Mouse (Mus musculus) skeletal muscle tissue, adult 2 months (tissue): ENCODE results near the gene Ica1.

ENCODE experiments used
- DNase-seq: peaks from one replicate; pipeline ENCODE4 v3.0.0-alpha.2; 2012; ENCODE audit warnings: low read depth, low spot score

Ica1 gene

DNA sequence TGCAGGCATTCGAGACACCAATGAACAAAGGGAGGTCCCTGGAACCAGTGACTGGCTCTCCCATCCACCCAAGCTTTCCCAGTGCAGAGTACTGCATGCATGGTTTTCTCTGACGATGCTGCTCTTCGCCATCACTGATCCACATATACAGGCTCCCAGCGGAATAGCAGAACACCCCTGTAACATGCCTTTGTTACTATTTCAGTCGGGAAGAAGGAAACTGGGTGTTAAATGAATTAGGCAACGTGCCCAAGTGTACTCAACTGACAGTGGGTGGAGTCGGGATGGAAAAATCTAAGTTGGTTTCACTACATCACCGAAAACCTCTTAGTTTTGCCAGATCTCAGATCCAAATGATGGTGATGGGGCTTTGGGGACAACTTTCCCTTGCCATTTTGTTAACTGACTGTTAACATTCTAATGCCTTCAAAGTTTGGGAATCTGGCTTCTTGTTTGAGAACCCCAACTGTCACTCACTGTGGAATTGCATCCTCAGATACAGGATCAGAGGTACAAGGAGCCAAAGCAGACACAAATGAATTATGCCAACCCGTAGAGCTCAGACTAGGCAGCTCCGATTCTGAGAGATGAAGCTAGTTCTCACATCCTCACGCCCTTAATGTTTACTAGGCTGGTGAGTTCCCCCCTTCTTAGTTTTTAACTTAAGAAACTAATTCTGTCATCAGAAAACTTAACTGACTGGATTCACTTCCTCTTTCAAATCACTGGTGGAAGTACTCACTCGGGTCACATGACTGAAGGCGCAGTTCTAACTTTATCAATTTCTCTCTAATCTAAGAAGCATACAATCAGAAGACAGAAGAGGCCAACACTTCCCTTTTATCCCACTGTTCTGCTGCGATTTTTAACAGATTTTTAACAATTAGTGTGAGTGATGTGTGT is 91.4 kb downstream of the Ica1 start:
- peak; percentile 52 for DNase-seq

DNA sequence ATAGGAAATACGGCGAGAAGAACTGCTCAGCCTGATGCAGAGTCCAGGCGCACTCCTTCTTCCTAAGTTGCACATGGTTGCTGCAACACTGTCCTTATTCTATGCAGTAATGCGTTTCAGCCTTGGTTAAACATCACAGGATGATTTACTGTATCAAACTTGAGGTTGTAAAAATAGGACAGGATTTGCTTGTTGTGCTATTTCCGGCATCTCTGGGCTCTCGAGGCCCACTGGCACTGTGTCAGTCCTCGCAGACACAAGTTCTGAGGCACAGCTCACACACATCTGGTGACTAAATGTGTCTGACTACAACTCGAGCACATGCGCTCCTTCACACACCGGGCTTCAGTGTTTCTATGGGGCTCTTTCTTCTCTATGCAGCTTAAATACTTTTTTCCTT is 94.9 kb downstream of the Ica1 start:
- DNase-seq = no peak

DNA sequence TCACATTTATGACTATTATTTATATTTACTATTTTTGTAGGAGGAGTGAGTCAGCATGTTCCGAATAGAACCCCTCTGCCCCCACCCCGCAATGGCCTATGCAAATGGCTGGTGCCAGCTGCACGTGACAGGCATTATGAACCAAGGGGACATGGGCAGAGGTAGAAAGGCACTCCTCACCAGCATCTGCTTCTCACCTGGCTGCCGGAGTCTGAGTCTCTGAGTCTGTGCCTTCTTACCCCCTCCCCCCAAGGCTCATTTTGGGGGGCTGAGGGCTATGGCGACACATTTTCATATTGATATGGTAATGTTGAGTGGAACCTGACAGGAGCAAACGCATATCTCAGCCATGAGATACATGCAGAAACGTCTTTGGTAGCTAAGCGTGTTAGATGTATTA is 97.4 kb downstream of the Ica1 start:
- DNase-seq = no peak

DNA sequence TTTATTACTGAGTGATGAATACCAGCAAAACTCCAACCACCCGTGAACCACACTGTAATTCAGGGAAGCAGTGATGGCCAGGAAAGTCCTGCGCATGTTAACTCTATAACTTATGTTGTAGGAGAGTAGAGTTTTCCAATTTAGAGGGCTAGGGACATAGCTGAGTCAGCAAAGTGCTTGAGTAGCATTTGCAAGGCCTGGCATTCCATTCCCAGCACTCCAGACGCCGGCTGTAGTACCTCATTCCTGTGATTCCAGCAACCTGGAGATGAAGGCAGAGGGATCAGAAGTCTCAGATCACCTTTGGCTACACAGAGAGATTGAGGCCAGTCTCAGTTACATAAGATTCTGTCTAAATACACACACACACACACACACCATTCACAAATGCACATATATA is 105.3 kb downstream of the Ica1 start:
- DNase-seq = no peak

DNA sequence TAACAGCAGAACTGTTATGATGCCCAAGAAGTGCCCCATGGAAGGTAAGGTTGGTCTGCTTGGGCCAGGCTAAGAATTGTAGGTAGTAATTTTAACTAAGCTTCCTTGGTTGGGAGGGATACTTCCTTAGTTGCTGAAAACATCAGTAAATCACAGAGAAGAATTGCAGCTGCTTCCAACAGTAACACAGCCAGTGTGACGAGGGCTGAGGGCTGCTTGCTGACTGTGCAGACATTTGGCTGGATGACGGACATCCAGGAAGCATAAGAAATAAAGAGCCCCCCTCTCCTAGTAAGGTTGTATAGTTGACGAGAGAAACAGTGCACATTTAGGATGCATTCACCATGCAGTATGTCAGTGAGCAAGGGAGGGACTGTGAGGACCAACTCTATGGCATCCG is 108.9 kb downstream of the Ica1 start:
- no peak for DNase-seq

DNA sequence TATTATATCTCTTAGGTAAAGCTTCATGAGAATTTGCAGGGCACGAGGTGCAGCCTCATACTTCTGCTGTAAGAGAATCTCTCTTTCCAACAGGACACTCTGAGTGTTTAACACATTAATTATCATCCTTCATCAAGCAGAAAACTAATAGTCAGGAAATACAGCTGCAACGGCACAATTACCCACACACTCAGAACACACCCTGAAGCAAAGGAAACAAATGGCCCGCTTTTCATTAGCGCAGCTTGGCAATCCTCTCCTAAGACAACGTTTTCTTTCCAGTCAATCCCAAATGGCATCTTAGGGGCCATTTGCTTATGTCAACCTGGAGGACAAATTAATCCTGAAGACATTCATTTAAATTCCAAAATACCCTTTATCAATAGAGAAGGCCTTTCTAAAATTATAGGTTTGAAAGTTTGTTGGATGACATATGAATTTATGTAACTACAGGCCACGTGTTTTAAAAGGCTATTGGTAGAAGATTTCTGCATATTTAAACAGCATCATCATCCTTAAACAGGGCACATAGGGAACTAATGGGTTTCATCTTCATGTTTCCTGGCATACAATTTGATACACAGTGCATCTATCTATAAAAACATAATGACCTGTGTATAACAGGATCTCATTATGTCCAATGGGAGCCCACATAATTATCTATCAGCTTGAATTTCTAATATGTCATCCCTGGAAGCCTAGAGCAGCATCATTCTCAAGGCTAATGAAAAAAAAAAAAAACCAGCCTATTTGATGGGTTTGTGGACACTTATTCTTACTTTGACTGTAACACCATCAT is 110.1 kb downstream of the Ica1 start:
- no peak for DNase-seq

DNA sequence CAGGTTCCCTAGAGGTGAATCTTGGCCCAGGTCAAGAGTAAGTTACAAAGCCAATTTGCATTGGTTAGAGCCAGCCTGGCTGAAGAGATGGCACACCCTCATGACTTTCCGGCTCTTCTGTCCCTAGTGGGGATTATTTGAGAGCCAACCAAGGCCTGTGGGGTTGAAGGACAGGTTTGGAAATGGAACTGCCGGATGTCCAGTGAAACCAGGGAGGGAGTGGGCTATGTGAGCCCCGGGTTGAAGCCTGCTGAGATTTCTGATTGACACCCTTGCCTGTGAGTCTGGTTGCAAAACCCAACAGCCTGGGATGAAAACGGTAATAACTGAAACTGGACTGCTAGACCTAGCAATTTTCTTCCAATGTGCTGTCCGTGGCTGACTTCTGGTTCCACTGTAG is 112.5 kb downstream of the Ica1 start:
- no peak for DNase-seq

DNA sequence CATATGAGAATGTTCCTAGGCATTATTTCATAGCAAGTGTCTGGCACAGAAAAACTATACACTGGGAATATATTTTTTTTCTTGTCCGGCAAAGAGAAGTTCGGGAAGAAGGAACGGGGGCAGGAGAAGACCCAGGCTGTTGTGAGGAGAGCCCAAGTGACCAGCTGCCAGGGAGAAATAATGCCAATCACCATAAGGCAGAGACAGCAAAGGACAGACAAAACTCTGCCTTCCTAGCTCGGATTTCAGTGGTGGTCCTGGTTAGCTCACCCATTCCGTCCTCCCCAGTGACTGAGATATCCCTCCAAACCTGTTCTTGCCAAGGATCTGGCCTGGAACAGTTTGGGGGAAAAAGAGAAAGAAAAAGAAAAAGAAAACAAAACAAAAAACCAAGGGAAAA is 113.3 kb downstream of the Ica1 start:
- no peak for DNase-seq

DNA sequence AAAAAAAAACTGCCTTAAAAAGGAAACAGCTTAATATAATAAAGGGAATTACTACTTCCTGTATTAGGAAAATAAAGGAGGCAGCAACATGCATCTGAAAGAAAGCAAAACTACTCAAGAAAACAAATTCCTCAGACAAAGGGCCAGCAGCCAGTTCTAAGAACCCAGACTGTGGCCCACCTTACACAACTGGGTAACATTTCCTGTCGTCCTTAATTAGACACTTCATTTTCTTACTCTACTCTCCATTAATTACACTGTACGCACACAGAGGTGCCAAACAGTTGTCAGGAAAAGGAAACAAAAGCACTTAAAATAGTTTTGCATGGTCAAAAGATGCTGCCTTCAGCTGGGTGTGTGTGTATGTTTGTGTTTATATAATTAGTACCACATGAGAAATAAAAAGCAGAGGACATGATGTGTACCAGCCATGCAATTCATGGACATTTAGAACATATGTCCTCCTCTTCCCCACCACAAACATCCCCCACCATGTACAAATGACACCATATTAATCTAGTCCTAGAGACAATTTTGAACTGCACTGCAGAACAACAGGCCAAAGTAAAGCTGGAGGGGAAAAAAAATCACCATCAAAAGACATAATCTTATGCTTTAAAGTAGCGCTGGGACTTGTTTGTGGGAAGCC is 115.1 kb downstream of the Ica1 start:
- DNase-seq = no peak

DNA sequence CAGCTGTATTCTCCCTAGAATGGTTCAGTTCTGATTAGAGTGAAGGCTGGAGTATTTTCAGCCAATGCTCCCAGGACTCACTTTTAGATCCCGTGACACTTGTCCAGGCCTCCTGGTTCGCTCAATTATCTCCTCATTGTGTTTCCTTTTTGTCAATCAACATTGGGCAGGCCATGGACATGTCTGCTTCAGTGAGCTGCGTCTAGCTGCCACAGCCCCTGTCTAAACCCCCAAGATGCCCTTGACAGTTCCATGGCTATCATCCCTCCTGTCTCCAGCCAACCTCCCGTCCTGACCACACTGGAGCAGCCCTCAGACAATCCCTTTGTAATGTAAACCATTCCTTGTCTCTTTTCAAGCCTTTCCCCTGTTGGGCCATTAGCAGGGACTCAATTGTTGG is 116.9 kb downstream of the Ica1 start:
- DNase-seq = no peak

DNA sequence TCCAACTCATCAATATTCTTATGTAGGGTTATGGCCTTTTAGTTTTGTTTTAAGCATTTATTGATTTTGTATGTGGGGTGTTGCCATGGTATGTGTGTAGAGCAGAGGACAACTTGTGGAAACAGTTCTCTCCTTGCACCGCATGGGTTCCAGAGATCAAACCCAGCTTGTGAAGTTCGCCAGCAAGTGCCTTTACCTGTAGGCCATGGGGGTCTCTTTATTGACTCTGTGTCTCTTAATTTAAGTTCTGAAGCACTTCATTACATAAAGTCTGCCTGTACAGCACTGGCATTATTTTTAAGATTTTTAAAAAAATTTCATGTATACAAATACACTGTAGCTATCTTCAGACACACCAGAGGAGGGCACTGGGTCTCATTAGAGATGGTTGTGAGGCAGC is 118.2 kb downstream of the Ica1 start:
- DNase-seq = no peak

DNA sequence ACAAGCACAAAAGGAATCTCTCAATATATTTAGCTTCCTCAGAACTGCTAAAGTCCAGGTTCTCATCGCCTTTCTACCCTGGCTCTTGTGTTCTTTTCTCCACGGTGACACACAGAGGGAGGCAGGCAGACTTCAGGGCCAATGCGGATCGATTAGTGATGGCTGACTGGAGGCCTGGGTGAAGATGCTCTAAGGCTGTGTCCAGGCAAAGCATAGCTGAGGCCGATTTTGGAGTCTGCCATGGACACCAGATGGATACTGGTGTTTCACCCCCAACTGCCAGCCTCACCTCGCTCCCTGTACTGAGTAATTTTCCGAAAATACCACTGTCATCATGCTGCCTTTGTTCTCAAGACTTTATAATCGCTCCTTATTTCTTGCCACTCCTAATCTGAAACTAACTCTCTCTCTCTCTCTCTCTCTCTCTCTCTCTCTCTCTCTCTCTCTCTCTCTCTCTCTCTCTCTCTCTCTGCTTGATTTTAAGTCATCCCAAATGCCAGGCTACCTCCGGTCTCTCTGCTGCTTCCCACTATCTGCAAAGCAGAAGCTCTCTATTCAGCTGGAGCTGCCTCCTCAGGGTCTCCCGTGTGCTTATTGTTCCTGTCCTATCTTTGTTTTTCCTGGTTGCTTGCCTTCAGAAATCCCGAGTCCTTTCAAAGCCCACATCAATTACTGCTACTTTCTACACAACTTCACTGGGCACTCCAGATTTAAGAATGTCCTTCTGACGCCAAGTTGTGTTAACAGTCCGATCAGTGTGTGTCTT is 118.9 kb downstream of the Ica1 start:
- DNase-seq = no peak

DNA sequence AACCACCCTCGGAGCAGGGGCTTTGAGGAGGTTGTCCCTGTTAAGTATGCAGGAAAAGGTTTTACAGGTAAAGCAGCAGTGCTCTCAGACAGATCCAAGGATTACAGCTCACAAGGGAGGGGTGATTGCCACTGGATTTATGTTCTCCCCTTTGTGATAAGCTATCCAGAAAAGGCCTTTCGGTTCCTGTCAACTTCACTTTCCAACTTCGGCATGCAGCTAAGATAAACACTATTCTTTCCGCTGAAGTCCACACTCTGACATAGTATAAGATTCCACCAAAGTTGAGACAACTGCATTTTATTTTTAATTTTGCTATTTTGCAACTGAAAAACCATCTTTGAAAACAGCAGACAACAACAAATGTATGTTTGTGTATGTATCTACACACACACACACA is 119.9 kb downstream of the Ica1 start:
- DNase-seq = no peak

DNA sequence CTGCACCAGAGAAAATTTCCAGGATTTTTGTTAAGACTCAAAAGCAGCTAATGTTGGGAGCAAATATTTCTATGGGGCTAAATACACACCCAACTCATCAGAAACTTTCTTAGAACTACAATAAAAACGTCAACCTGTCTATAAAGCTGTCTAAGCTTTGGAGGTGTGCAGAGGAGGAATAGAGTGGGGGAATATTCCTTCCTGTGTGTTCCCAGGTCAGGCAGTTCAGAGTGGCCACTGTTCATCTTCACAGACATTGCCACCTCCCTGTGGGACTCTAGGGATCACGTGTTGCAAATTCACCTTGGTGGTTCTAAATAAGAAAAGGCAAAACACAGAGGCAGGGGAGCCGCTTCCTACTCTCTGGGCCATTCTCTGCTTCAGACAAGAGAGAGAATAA is 120.8 kb downstream of the Ica1 start:
- no peak for DNase-seq

DNA sequence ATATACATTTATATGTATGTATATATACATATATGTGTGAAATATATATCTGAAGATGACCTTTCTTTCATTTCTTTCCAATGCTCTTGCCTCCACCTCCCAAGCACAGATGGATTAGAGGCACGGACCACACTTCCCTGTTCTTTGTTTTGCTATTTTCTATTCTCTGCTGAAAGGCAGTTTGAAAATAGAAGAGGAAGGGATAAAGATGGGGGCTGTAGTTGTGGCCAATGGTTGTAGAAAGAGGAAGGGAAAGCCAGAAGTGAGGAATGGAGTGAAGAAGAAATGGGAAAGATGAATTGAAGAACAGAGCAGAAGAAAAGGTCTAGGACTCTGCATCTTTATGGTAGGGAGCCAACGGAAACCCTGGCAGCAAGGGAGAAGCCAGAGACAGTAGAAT is 122.8 kb downstream of the Ica1 start:
- DNase-seq = no peak

DNA sequence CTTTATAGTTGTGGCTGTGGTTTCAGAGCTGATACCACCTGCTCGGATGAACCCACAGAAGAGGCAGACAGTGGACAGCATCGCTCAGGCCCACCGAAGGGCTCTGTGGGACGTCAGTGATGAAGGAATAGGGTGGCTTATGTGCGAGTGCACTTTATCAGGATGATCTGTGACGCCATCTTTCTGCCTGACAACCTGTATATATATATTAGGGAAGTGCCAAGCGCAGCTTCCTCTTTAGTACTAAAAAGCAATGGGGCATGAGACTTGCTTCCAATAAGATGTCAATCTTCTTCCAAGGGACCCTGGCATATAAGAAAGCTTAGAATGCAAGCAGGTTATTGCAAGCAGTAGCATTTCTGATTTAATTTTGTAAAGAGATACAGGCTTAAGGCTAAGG is 127.9 kb downstream of the Ica1 start:
- DNase-seq = no peak

DNA sequence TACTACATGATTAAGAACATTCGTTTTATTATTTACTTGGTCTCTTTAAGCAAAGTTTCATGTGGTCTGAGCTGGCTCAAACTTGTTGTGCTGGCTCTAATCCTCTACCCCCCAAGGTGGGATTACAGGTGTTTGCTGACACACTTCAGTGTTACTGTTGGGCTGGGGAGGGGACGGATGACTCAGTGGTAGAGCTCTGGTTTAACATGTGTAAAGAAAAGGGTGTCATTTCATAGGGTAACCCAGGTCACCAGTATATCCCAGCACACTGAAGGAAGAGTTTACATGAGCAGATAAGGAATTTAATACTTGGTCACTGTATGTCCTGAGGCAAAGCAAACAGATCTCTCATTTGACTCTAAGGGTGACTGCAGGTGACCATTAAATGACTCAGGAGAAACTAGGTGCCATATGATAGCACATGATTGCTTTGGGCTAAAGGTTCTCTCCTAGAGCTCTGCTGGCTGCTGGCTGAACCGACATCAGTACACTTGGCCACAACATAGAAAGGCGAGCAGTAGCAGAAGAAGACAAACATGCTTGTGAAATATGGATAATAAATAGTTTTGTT is 128.9 kb downstream of the Ica1 start:
- DNase-seq = peak; percentile 38

DNA sequence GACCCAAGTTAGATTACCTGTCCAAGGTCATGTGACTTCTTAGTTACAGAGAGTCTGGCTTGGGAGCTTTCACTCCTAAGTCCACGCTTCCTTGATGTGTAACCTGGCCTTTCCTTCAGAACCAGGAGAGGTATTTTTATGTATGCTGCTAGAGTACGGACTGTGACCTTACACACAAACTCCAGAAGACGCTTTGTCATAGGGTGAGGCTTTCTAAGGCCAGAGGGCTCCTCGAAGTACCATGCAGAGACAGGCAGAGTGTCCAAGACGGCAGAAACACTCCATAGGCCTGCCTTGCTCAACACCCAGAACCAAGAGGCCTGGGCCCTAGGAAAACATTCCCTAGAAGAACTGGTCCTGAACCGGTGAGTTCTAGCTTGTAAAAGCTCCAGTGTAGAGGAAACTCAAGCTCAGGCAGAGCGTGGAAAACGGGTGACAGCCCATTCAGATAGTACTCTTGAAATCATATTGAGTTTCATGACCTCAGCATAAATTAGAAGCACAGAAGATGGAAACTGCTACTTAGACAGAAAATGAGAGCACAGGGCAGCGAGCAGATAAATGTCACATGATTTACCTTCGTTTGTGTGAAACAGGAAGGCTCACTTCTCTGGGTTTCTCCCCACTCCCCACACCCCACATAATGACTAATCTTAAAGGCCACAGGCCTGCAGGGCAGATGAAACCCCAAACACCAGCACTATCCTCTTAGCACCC is 129.9 kb downstream of the Ica1 start:
- DNase-seq = peak; percentile 4

DNA sequence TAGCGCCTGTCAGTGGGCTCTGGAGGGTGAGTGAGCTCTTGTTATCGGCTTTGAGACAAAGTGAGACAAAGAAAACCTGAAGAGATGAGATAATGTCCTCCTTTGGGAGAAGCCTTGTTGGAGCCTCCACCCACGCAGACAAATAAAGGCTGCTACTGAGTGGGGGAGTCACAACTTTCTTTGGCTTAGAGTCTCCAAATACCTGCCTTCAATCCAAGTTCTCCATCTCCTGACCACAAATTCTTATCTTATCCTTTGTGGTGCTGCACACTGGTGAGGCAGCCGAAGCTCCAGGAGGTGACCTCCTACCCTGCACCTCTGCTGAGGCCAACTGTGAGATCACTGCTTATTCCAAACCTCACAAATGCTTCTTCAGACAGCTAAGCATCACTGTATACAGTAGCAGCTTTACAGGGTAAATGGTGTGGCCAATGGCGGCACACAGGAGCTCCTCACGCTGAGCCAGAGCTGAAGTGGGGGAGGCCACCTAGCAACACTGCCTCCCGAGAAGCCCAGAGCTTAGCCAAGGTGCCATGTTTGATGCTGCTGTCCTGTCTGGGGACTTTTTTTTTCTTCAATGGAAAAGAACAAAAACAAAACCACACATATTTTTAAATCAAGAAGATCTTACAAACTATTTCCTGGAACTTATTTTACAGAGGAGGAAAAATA is 130.6 kb downstream of the Ica1 start:
- no peak for DNase-seq

DNA sequence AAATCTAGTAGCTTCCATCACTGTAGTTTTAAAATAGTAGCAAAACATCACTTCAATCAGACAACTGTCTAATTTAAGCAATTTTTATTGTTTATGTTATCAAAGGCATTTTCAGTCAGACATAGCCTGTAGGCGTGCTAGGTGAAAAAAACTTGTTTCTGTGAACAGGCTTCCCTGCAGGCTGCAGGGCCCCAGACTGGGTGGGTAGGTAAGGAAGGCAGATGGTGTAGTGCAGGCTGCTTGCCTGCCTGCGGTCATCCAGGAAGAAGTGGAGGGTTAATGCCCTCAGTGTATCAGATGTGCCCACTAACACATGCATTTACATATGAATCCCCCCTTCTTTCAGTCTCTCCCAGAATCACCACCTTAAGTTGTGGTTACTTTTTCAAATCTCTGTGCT is 132.6 kb downstream of the Ica1 start:
- no peak for DNase-seq
